Mouse (Mus musculus) C2C12 (cell line): ENCODE data around the gene Fxyd5. TPM values are rescaled to one million over a fixed set of nuclear protein-coding genes. Genes with fewer than 3 reads are reported as not detected.

Experiments used
- H3K27me3 ChIP-seq: one replicate; pipeline ENCODE4 v1.6.1; 2011; ENCODE audit not compliant: control insufficient read depth, insufficient read depth, insufficient read length
- H3K36me3 ChIP-seq: one replicate; pipeline ENCODE4 v1.6.1; 2011; ENCODE audit not compliant: control insufficient read depth, insufficient read depth
- H3K4me3 ChIP-seq: one replicate; pipeline ENCODE4 v1.5.1; 2011; ENCODE audit warnings: mild to moderate bottlenecking, control low read depth; ENCODE audit not compliant: poor library complexity, insufficient read depth, severe bottlenecking
- H3K79me2 ChIP-seq: one replicate; pipeline ENCODE4 v1.6.1; 2011; ENCODE audit not compliant: control insufficient read depth, insufficient read depth
- H3K79me3 ChIP-seq: one replicate; pipeline ENCODE4 v1.6.1; 2011; ENCODE audit warnings: low read depth, control low read depth
- H3ac ChIP-seq: one replicate; pipeline ENCODE3; 2011; ENCODE audit warnings: low read depth; ENCODE audit not compliant: control insufficient read depth, insufficient read length
- CEBPB ChIP-seq: IDR thresholded peaks from one replicate; pipeline ENCODE4 v1.6.1; 2011; ENCODE audit warnings: low read depth, mild to moderate bottlenecking, control low read depth, moderate library complexity
- CTCF ChIP-seq: IDR thresholded peaks from one replicate; pipeline ENCODE4 v1.5.1; 2011; ENCODE audit not compliant: control insufficient read depth, insufficient read depth, insufficient read length
- FOSL1 ChIP-seq: IDR thresholded peaks from one replicate; pipeline ENCODE4 v1.8.0; 2011; ENCODE audit warnings: mild to moderate bottlenecking, low read length; ENCODE audit not compliant: poor library complexity, insufficient read depth, severe bottlenecking
- MAX ChIP-seq: IDR thresholded peaks from one replicate; pipeline ENCODE4 v1.6.1; 2011; ENCODE audit warnings: mild to moderate bottlenecking, control low read depth
- MYOD1 ChIP-seq: IDR thresholded peaks from one replicate; pipeline ENCODE4 v1.6.1; 2011; ENCODE audit warnings: low read depth; ENCODE audit not compliant: control insufficient read depth, insufficient read length
- MYOG ChIP-seq: IDR thresholded peaks from one replicate; pipeline ENCODE4 v1.6.1; 2011; ENCODE audit not compliant: control insufficient read depth, insufficient read length; ENCODE audit errors: extremely low read depth
- USF1 ChIP-seq: IDR thresholded peaks from one replicate; pipeline ENCODE4 v1.6.1; 2011; ENCODE audit warnings: low read depth, mild to moderate bottlenecking, control low read depth, moderate library complexity
- polyA plus RNA-seq: library from polyadenylated mRNA; unstranded; fragments of >200 nt; fragmentation: generic; extraction: Trizol; gene quantifications from one replicate; pipeline ENCODE4 v1.2.1, GENCODE M21; 2012; ENCODE audit warnings: missing spikeins

The Fxyd5 gene
- polyA plus RNA-seq, 1 experiment, result 103 TPM

DNA sequence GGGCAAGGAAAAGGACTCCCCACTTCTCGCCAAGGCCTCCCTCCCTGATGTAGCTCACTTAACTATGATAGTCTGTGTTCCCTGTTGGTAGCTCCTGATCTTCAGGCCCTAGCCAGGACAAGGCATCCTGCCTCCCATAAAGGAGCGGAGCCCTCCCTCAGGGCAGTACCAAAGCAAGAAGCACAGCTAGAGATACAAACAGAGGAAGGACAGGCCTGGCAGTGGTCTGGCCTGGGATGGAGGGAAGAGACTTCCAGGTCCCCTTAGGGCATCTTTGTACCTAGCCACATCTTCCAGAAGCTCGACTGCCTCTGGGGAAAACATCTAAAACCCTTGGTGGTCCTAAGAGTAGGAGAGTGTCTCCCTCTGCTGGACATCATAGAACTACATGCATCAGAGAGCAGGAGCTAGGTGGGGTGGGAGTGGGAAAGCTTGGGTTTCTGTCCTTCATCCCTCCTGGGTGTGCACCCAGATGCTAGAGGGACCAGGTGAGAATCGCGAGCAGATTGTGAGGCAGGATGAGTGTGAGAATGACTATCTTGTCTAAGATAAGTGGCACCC lies 35.7 kb upstream of the Fxyd5 start:
- no peak for TF ChIP-seq USF1
- TF ChIP-seq CTCF, result no peak
- TF ChIP-seq MYOG, result no peak
- no peak for TF ChIP-seq FOSL1
- no peak for TF ChIP-seq MYOD1
- TF ChIP-seq CEBPB, result no peak
- TF ChIP-seq MAX, result no peak
- H3K27me3 ChIP-seq, result peaks cover 11% of the 10 kb centered on the region
- no peaks in the 10 kb centered on the region for H3K79me3 ChIP-seq
- no peaks in the 10 kb centered on the region for H3K79me2 ChIP-seq
- H3K4me3 ChIP-seq, result no peak overlapping the region
- no peaks in the 10 kb centered on the region for H3K36me3 ChIP-seq
- H3ac ChIP-seq, result no peak overlapping the region

DNA sequence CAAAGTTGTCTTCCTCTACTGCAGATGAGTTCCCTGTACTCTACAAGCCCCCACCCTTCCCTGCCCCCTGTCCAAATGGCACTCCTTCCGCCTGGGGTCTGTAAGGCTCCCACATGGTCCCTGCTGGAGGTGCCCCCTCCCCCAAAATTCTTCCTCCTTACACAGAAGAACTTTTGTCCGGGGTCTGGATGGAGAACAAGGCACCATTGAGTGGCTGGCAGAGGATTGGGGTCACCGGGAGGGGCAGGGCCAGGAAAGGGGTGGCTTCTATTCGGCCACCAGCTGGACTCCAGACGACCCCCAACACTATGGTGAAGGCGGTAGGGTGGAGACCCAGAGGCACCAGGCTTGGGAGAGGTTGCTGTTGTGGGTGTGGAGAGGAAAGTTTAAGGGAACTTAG lies 35.2 kb upstream of the Fxyd5 start:
- H3K4me3 ChIP-seq, result no peak overlapping the region
- no peaks in the 10 kb centered on the region for H3K79me2 ChIP-seq
- H3K36me3 ChIP-seq, result no peaks in the 10 kb centered on the region
- H3K27me3 ChIP-seq, result peaks cover 11% of the 10 kb centered on the region
- H3ac ChIP-seq, result no peak overlapping the region
- TF ChIP-seq CEBPB (no peak), USF1 (no peak), MAX (no peak), MYOD1 (no peak), MYOG (no peak), CTCF (no peak), FOSL1 (no peak)
- no peaks in the 10 kb centered on the region for H3K79me3 ChIP-seq

DNA sequence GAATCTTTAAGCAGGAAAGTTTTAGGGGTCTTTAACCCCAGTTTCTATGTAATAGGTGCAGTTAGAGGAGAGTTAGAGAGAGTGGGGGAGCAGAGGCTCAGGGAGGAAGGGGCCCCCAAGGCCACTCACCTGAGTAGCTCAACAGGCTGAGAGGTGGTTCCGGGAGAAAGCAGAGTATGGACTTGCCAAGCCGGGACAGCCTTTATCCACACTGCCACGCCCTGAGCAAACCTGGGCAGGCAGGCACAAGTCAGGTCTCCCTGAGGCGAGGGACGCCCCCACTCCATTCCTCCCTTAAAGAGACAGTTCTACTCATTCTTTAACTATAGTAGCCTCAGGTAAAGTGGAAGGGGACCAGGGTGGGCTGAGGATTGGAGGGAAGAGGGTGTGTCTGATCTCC lies 34.2 kb upstream of the Fxyd5 start, which contains the start of gene Fxyd3:
Gene Fxyd3, minus strand, starts transcription at position 213 of the 400 bp plus-strand sequence.
- no peaks in the 10 kb centered on the region for H3K79me3 ChIP-seq
- H3ac ChIP-seq, result no peak within 1 kb of the TSS
- TF ChIP-seq MYOD1 (no peak), CTCF (no peak)
- H3K79me2 ChIP-seq, result no peaks in the 10 kb centered on the region
- peaks cover 11% of the 10 kb centered on the region for H3K27me3 ChIP-seq
- H3K36me3 ChIP-seq, result no peaks in the 10 kb centered on the region
- no peak within 1 kb of the TSS for H3K4me3 ChIP-seq

GRCm38 (mm10) chr7:31074713-31075069 lies 32.4 kb upstream of the Fxyd5 start:
- Histone ChIP-seq H3ac (no peak overlapping the region), H3K79me2 (no peaks in the 10 kb centered on the region), H3K79me3 (no peaks in the 10 kb centered on the region), H3K27me3 (peaks cover 22% of the 10 kb centered on the region), H3K36me3 (no peaks in the 10 kb centered on the region), H3K4me3 (no peak overlapping the region)
- TF ChIP-seq CEBPB, result no peak
- no peak for TF ChIP-seq MYOG
- no peak for TF ChIP-seq MYOD1
- TF ChIP-seq CTCF, result no peak
- no peak for TF ChIP-seq FOSL1
- TF ChIP-seq USF1, result no peak
- no peak for TF ChIP-seq MAX

GRCm38 (mm10) chr7:31074061-31074712 lies 31.9 kb upstream of the Fxyd5 start:
- H3K36me3 ChIP-seq, result no peaks in the 10 kb centered on the region

GRCm38 (mm10) chr7:31073546-31073945 lies 31.3 kb upstream of the Fxyd5 start:
- Histone ChIP-seq H3K79me2 (no peaks in the 10 kb centered on the region), H3K4me3 (no peak overlapping the region), H3K79me3 (no peaks in the 10 kb centered on the region), H3K27me3 (peaks cover 32% of the 10 kb centered on the region), H3K36me3 (no peaks in the 10 kb centered on the region), H3ac (no peak overlapping the region)
- no peak for TF ChIP-seq CEBPB
- TF ChIP-seq MAX, result no peak
- no peak for TF ChIP-seq MYOG
- no peak for TF ChIP-seq FOSL1
- no peak for TF ChIP-seq MYOD1
- no peak for TF ChIP-seq CTCF
- no peak for TF ChIP-seq USF1

More at GRCm38 (mm10) chr7:31074061-31074712, 31.9 kb upstream of the Fxyd5 start:
- no peaks in the 10 kb centered on the region for H3K79me2 ChIP-seq
- peaks cover 27% of the 10 kb centered on the region for H3K27me3 ChIP-seq
- H3K79me3 ChIP-seq, result no peaks in the 10 kb centered on the region
- H3K4me3 ChIP-seq, result no peak overlapping the region
- H3ac ChIP-seq, result no peak overlapping the region
- no peak for TF ChIP-seq CEBPB
- no peak for TF ChIP-seq FOSL1
- no peak for TF ChIP-seq CTCF
- TF ChIP-seq USF1, result no peak
- no peak for TF ChIP-seq MYOD1
- TF ChIP-seq MYOG, result no peak
- no peak for TF ChIP-seq MAX
